Mouse (Mus musculus): ENCODE results near the gene Tnfrsf11a. TPM values are rescaled to one million over a fixed set of nuclear protein-coding genes. Genes with fewer than 3 reads are reported as not detected.
"Not testable (repeated sequence)": the region's sequence is repeated elsewhere in the genome, so short reads cannot be mapped to it uniquely, and the experiment has no call there.

Tnfrsf11a gene
- polyA plus RNA-seq, 1 experiment from 2014 or later, result 0.46 TPM

- Histone ChIP-seq H3K9ac (no peak overlapping the region), H3K9me3 (replicated peaks) (peaks cover 12% of the 10 kb centered on the region), H3K36me3 (ENCODE audit: poor library complexity, severe bottlenecking) (no peaks in the 10 kb centered on the region), H3K4me2 (no peak overlapping the region), H3K4me1 (no peaks in the 10 kb centered on the region), H3K4me3 (no peak overlapping the region), H3K27ac (no peak overlapping the region), H3K27me3 (no peaks in the 10 kb centered on the region)
- ATAC-seq, result no peak
- WGBS, result 94% methylated on average over 3 of the region's 3 CpGs
These were observed 20.9 kb upstream of the Tnfrsf11a start for GRCm38 (mm10) chr1:105759422-105760165.

- no peak overlapping the region for H3K9ac ChIP-seq
These were observed 14.9 kb upstream of the Tnfrsf11a start for GRCm38 (mm10) chr1:105765586-105765985.

GRCm38 (mm10) chr1:105766099-105766498 lies 14.4 kb upstream of the Tnfrsf11a start:
- not testable (repeated sequence) for H3K27ac ChIP-seq; H3K4me1 ChIP-seq; H3K4me2 ChIP-seq; ATAC-seq; H3K9ac ChIP-seq; H3K36me3 ChIP-seq (ENCODE audit: poor library complexity, severe bottlenecking); H3K4me3 ChIP-seq; H3K27me3 ChIP-seq
- H3K9me3 ChIP-seq (replicated peaks), result peaks cover 12% of the 10 kb centered on the region
- WGBS, result 88% methylated on average over 9 of the region's 9 CpGs

More at GRCm38 (mm10) chr1:105765586-105765985, 14.9 kb upstream of the Tnfrsf11a start:
- Histone ChIP-seq H3K27ac (no peak overlapping the region), H3K36me3 (ENCODE audit: poor library complexity, severe bottlenecking) (no peaks in the 10 kb centered on the region), H3K9me3 (replicated peaks) (peaks cover 12% of the 10 kb centered on the region), H3K4me3 (no peak overlapping the region), H3K4me2 (no peak overlapping the region), H3K4me1 (no peaks in the 10 kb centered on the region), H3K27me3 (no peaks in the 10 kb centered on the region)
- no peak for ATAC-seq
- 80% methylated on average over 8 of the region's 8 CpGs for WGBS

GRCm38 (mm10) chr1:105768397-105768796 lies 12.1 kb upstream of the Tnfrsf11a start:
- no peak overlapping the region for H3K9ac ChIP-seq
- no peaks in the 10 kb centered on the region for H3K27me3 ChIP-seq
- H3K4me1 ChIP-seq, result no peaks in the 10 kb centered on the region
- no peak for ATAC-seq
- H3K4me2 ChIP-seq, result no peak overlapping the region
- peaks cover 1% of the 10 kb centered on the region for H3K9me3 ChIP-seq (replicated peaks)
- 93% methylated on average over 2 of the region's 2 CpGs for WGBS
- no peak overlapping the region for H3K27ac ChIP-seq
- no peaks in the 10 kb centered on the region for H3K36me3 ChIP-seq (ENCODE audit: poor library complexity, severe bottlenecking)
- no peak overlapping the region for H3K4me3 ChIP-seq

GRCm38 (mm10) chr1:105770685-105771084 lies 9.8 kb upstream of the Tnfrsf11a start:
- no peaks in the 10 kb centered on the region for H3K9me3 ChIP-seq (replicated peaks)
- no peaks in the 10 kb centered on the region for H3K4me1 ChIP-seq
- no peak overlapping the region for H3K9ac ChIP-seq
- no peaks in the 10 kb centered on the region for H3K36me3 ChIP-seq (ENCODE audit: poor library complexity, severe bottlenecking)
- no peak overlapping the region for H3K4me3 ChIP-seq
- no peak overlapping the region for H3K27ac ChIP-seq
- no peaks in the 10 kb centered on the region for H3K27me3 ChIP-seq
- no peak overlapping the region for H3K4me2 ChIP-seq
- WGBS, result 82% methylated on average over 2 of the region's 2 CpGs
- no peak for ATAC-seq

- Histone ChIP-seq H3K27ac (no peak overlapping the region), H3K9ac (no peak overlapping the region), H3K4me3 (no peak overlapping the region), H3K4me1 (peaks cover 10% of the 10 kb centered on the region), H3K9me3 (replicated peaks) (no peaks in the 10 kb centered on the region), H3K4me2 (no peak overlapping the region), H3K36me3 (ENCODE audit: poor library complexity, severe bottlenecking) (no peaks in the 10 kb centered on the region), H3K27me3 (peaks cover 24% of the 10 kb centered on the region)
- ATAC-seq, result no peak
- WGBS, result 90% methylated on average over 4 of the region's 4 CpGs
These were observed 4.1 kb upstream of the Tnfrsf11a start for GRCm38 (mm10) chr1:105776426-105776825.

GRCm38 (mm10) chr1:105780079-105780456 lies 450 bp upstream of the Tnfrsf11a start:
- peak overlapping the region; percentile 96 for H3K4me2 ChIP-seq
- no peaks in the 10 kb centered on the region for H3K9me3 ChIP-seq (replicated peaks)
- WGBS, result 40% methylated on average over 12 of the region's 12 CpGs
- no peaks in the 10 kb centered on the region for H3K36me3 ChIP-seq (ENCODE audit: poor library complexity, severe bottlenecking)
- no peak overlapping the region for H3K27ac ChIP-seq
- H3K27me3 ChIP-seq, result peaks cover 36% of the 10 kb centered on the region
- peak overlapping the region; percentile 67 for H3K9ac ChIP-seq
- peak overlapping the region; percentile 54 for H3K4me3 ChIP-seq
- peaks cover 10% of the 10 kb centered on the region for H3K4me1 ChIP-seq
- peak; percentile 34; the same call in 1 of the 2 replicates for ATAC-seq

- Histone ChIP-seq H3K36me3 (ENCODE audit: poor library complexity, severe bottlenecking) (no peaks in the 10 kb centered on the region), H3K4me1 (peaks cover 10% of the 10 kb centered on the region), H3K9ac (no peak overlapping the region), H3K27ac (no peak overlapping the region), H3K4me2 (peak overlapping the region; percentile 96), H3K27me3 (peaks cover 36% of the 10 kb centered on the region), H3K9me3 (replicated peaks) (no peaks in the 10 kb centered on the region), H3K4me3 (peak overlapping the region; percentile 54)
- ATAC-seq, result no peak
- 45% methylated on average over 12 of the region's 12 CpGs for WGBS
These were observed 1.1 kb downstream of the Tnfrsf11a start for GRCm38 (mm10) chr1:105781391-105782146.

GRCm38 (mm10) chr1:105784257-105785016 lies 3.9 kb downstream of the Tnfrsf11a start:
- no peaks in the 10 kb centered on the region for H3K36me3 ChIP-seq (ENCODE audit: poor library complexity, severe bottlenecking)
- no peak overlapping the region for H3K4me3 ChIP-seq
- ATAC-seq, result no peak
- no peak overlapping the region for H3K4me2 ChIP-seq
- H3K9ac ChIP-seq, result no peak overlapping the region
- H3K4me1 ChIP-seq, result peaks cover 10% of the 10 kb centered on the region
- H3K27ac ChIP-seq, result no peak overlapping the region
- H3K9me3 ChIP-seq (replicated peaks), result no peaks in the 10 kb centered on the region
- WGBS, result 75% methylated on average over 5 of the region's 5 CpGs
- H3K27me3 ChIP-seq, result peaks cover 30% of the 10 kb centered on the region

- Histone ChIP-seq H3K4me1 (peaks cover 8% of the 10 kb centered on the region), H3K36me3 (ENCODE audit: poor library complexity, severe bottlenecking) (no peaks in the 10 kb centered on the region), H3K4me2 (no peak overlapping the region), H3K9me3 (replicated peaks) (no peaks in the 10 kb centered on the region), H3K27me3 (peaks cover 23% of the 10 kb centered on the region), H3K4me3 (no peak overlapping the region), H3K27ac (no peak overlapping the region), H3K9ac (no peak overlapping the region)
- no peak for ATAC-seq
- 92% methylated on average over 4 of the region's 4 CpGs for WGBS
These were observed 4.6 kb downstream of the Tnfrsf11a start for GRCm38 (mm10) chr1:105785146-105785545.

GRCm38 (mm10) chr1:105786731-105787357 lies 6.3 kb downstream of the Tnfrsf11a start:
- no peaks in the 10 kb centered on the region for H3K9me3 ChIP-seq (replicated peaks)

More at GRCm38 (mm10) chr1:105786731-105787357, 6.3 kb downstream of the Tnfrsf11a start:
- H3K27ac ChIP-seq, result no peak overlapping the region
- no peaks in the 10 kb centered on the region for H3K36me3 ChIP-seq (ENCODE audit: poor library complexity, severe bottlenecking)
- peaks cover 8% of the 10 kb centered on the region for H3K27me3 ChIP-seq
- 80% methylated on average over 6 of the region's 6 CpGs for WGBS
- H3K4me3 ChIP-seq, result no peak overlapping the region
- no peak overlapping the region for H3K4me2 ChIP-seq
- no peaks in the 10 kb centered on the region for H3K4me1 ChIP-seq
- no peak overlapping the region for H3K9ac ChIP-seq
- ATAC-seq, result no peak

Measured in forebrain, embryonic 13.5 days (tissue).